8 mouse cellular contexts compared by ENCODE assay signal in genomic region chr13:52352576-52352975, GRCm38 (mm10).
DNase-seq lines count a peak whose midpoint lies in the region; ATAC-seq lines count a peak whose summit lies in the region.

No protein-coding gene starts in this region.

- H3K27ac ChIP-seq in neural tube, embryonic 11.5 days (ENCODE audit: low read depth, low read length) = no peak overlapping the region

- no peaks in the 10 kb centered on the region for H3K36me3 ChIP-seq in neural tube, embryonic 11.5 days (ENCODE audit: control insufficient read depth, insufficient read depth, low read length)

- DNase-seq in heart, adult 18-20 months = peak; percentile 6 to 37
- DNase-seq in heart, adult 8-10 months (ENCODE audit: low spot score) = no peak
- DNase-seq in right cerebral cortex, adult 18-20 months = peak; percentile 19
- DNase-seq in right cerebral cortex, postnatal 4 days = no peak
- peak; percentile 29 for DNase-seq in c-Kit-positive CD71-positive TER-119-positive erythroid progenitor cells, embryonic 14.5 days (ENCODE audit: low spot score)
- peak; percentile 21 for DNase-seq in neural tube, embryonic 11.5 days (ENCODE audit: low spot score)
- DNase-seq in left cerebral cortex, postnatal 36 days (ENCODE audit: low spot score in 2 of 2) = no peak

- no peak overlapping the region for H3K9ac ChIP-seq in neural tube, embryonic 11.5 days (ENCODE audit: low read length)

- H3K4me1 ChIP-seq in neural tube, embryonic 11.5 days (ENCODE audit: control insufficient read depth, insufficient read depth, low read length) = no peaks in the 10 kb centered on the region

- no peak overlapping the region for H3K4me3 ChIP-seq in neural tube, embryonic 11.5 days (ENCODE audit: low read depth, low read length)

- no peak for ATAC-seq in neural tube, embryonic 11.5 days (ENCODE audit: insufficient read depth, low FRiP score, low TSS enrichment)
- no peak for ATAC-seq in inflammation-experienced regulatory T-cells, adult 6 months

- intact Hi-C loops in left cerebral cortex, postnatal 36 days (cut with DNase I) = no loop called here

- WGBS in neural tube, embryonic 11.5 days = 80% methylated on average over 4 of the region's 4 CpGs

- no peaks in the 10 kb centered on the region for H3K9me3 ChIP-seq in neural tube, embryonic 11.5 days (ENCODE audit: control insufficient read depth, low read length)

- no peak overlapping the region for H3K4me2 ChIP-seq in neural tube, embryonic 11.5 days (ENCODE audit: low read depth)

- H3K27me3 ChIP-seq in neural tube, embryonic 11.5 days (ENCODE audit: control insufficient read depth, insufficient read depth, low read length) = no peaks in the 10 kb centered on the region

Comparison
In these comparisons a context has a peak if more than half of its experiments do, and no peak if none do; other contexts are left out.
1. DNase-seq: peak in heart, adult 18-20 months (2 of 2), right cerebral cortex, adult 18-20 months (single experiment), c-Kit-positive CD71-positive TER-119-positive erythroid progenitor cells, embryonic 14.5 days (single experiment) and neural tube, embryonic 11.5 days (single experiment); none in heart, adult 8-10 months (single experiment), right cerebral cortex, postnatal 4 days (single experiment) and left cerebral cortex, postnatal 36 days (0 of 2).